Mouse (Mus musculus): Measurements from ENCODE around the gene Slc23a4.

- TF ChIP-seq CTCF (IDR thresholded peaks at IDR 0.05; ENCODE audit: low read depth, low read length) (no peak), POLR2A (IDR thresholded peaks at IDR 0.05; ENCODE audit: borderline replicate concordance, low read depth, low read length) (no peak)
These were observed 85.6 kb downstream of the Slc23a4 start for GRCm38 (mm10) chr6:34902578-34902977.
